Mouse (Mus musculus) MEL (cell line): Measurements from ENCODE around the gene Zfp64. TPM values are rescaled to one million over a fixed set of nuclear protein-coding genes. Genes with fewer than 3 reads are reported as not detected.

Source experiments
- DNase-seq: peaks from one replicate; pipeline ENCODE4 v3.0.0; 2011; ENCODE audit warnings: low read depth, low spot score
- H3K27ac ChIP-seq: 2 replicates; pipeline ENCODE4 v1.5.1; 2012; ENCODE audit warnings: low read depth, mild to moderate bottlenecking, control low read depth, low read length, moderate library complexity; ENCODE audit not compliant: control insufficient read depth
- H3K27me3 ChIP-seq, 2 experiments: fragments of 150-350 bp in 1 of 2; sonication (generic) in 1 of 2; 2 replicates each; pipeline ENCODE4 v1.6.1; 2012; ENCODE audit warnings: low read length in 2 of 2, mild to moderate bottlenecking in 2 of 2, improper control_type of control experiment in 1 of 2, moderate library complexity in 1 of 2; ENCODE audit not compliant: insufficient read depth in 2 of 2, control insufficient read depth in 1 of 2
- H3K36me3 ChIP-seq, 2 experiments: 2 replicates each; pipeline ENCODE4 v1.6.1; 2012 to 2014; ENCODE audit warnings: low read length in 2 of 2, improper control_type of control experiment in 1 of 2, inconsistent platforms in 1 of 2, mild to moderate bottlenecking in 1 of 2; ENCODE audit not compliant: insufficient read depth in 2 of 2, control insufficient read depth in 1 of 2
- H3K4me1 ChIP-seq, 2 experiments: fragments of 150-350 bp in 1 of 2; sonication (generic) in 1 of 2; 2 replicates each; pipeline ENCODE4 v1.6.1; 2012; ENCODE audit warnings: low read length in 2 of 2, improper control_type of control experiment in 1 of 2, mild to moderate bottlenecking in 1 of 2; ENCODE audit not compliant: insufficient read depth in 2 of 2, control insufficient read depth in 1 of 2
- H3K4me3 ChIP-seq, 2 experiments: fragments of 150-350 bp in 1 of 2; sonication (generic) in 1 of 2; 2 replicates each; pipeline ENCODE4 v1.5.1; 2012; ENCODE audit warnings: low read depth in 2 of 2, low read length in 2 of 2, mild to moderate bottlenecking in 2 of 2, moderate library complexity in 2 of 2, control low read depth in 1 of 2, improper control_type of control experiment in 1 of 2; ENCODE audit not compliant: control insufficient read depth in 1 of 2, insufficient read depth in 1 of 2
- H3K79me2 ChIP-seq: 2 replicates; pipeline ENCODE4 v1.6.1; 2012; ENCODE audit warnings: mild to moderate bottlenecking, low read length, moderate library complexity; ENCODE audit not compliant: control insufficient read depth, poor library complexity, insufficient read depth
- H3K9ac ChIP-seq: 2 replicates; pipeline ENCODE4 v1.6.1; 2012; ENCODE audit warnings: low read depth, mild to moderate bottlenecking, control low read depth, low read length, moderate library complexity; ENCODE audit not compliant: control insufficient read depth, poor library complexity, severe bottlenecking
- H3K9me3 ChIP-seq: fragments of 150-350 bp; sonication (generic); replicated peaks from 2 replicates; pipeline ENCODE4 v1.6.1; 2012; ENCODE audit warnings: mild to moderate bottlenecking, low read length, improper control_type of control experiment, moderate library complexity; ENCODE audit not compliant: insufficient read depth
- CHD1 ChIP-seq: IDR thresholded peaks from 2 replicates; pipeline ENCODE4 v1.6.1; 2012; ENCODE audit warnings: low read depth, mild to moderate bottlenecking, inconsistent platforms, low read length, improper control_type of control experiment
- CHD2 ChIP-seq: IDR thresholded peaks from 2 replicates; pipeline ENCODE4 v1.6.1; 2011; ENCODE audit warnings: low read length, improper control_type of control experiment
- CTCF ChIP-seq, 3 experiments: IDR thresholded peaks in 2 of 3; conservative IDR thresholded peaks in 1 of 3; 2 replicates each; pipeline ENCODE4 v1.5.1; 2011 to 2012; ENCODE audit warnings: low read length in 3 of 3, low read depth in 2 of 3, mild to moderate bottlenecking in 2 of 3, improper control_type of control experiment in 1 of 3, inconsistent platforms in 1 of 3, mixed read lengths in 1 of 3, moderate library complexity in 1 of 3; ENCODE audit not compliant: control insufficient read depth in 1 of 3, insufficient read depth in 1 of 3, poor library complexity in 1 of 3, severe bottlenecking in 1 of 3
- E2F4 ChIP-seq: IDR thresholded peaks from 2 replicates; pipeline ENCODE4 v1.6.1; 2011; ENCODE audit warnings: low read depth, low read length, improper control_type of control experiment, borderline replicate concordance
- ELF1 ChIP-seq: IDR thresholded peaks from 2 replicates; pipeline ENCODE4 v1.6.1; 2014; ENCODE audit warnings: low read depth, mild to moderate bottlenecking, inconsistent platforms, low read length, improper control_type of control experiment, moderate library complexity
- ETS1 ChIP-seq: IDR thresholded peaks from 2 replicates; pipeline ENCODE4 v1.6.1; 2012; ENCODE audit warnings: low read depth, mild to moderate bottlenecking, inconsistent platforms, low read length, improper control_type of control experiment, moderate library complexity
- GABPA ChIP-seq: IDR thresholded peaks from 2 replicates; pipeline ENCODE4 v1.6.1; 2012; ENCODE audit warnings: low read depth, mild to moderate bottlenecking, inconsistent platforms, low read length, improper control_type of control experiment, moderate library complexity
- GATA1 ChIP-seq: IDR thresholded peaks from 2 replicates; pipeline ENCODE4 v1.6.1; 2011; ENCODE audit warnings: low read depth, low read length, improper control_type of control experiment
- HCFC1 ChIP-seq: IDR thresholded peaks from 2 replicates; pipeline ENCODE4 v1.6.1; 2012; ENCODE audit warnings: low read depth, mild to moderate bottlenecking, inconsistent platforms, low read length, improper control_type of control experiment, moderate library complexity
- JUND ChIP-seq: IDR thresholded peaks from 2 replicates; pipeline ENCODE4 v1.6.1; 2011; ENCODE audit warnings: low read depth, mild to moderate bottlenecking, improper control_type of control experiment, low read length
- KAT2A ChIP-seq: conservative IDR thresholded peaks from 2 replicates; pipeline ENCODE4 v1.6.1; 2012; ENCODE audit warnings: low read depth, low read length, improper control_type of control experiment, inconsistent platforms
- MAFK ChIP-seq: IDR thresholded peaks from 2 replicates; pipeline ENCODE4 v1.6.1; 2011; ENCODE audit warnings: low read depth, mild to moderate bottlenecking, low read length, improper control_type of control experiment, borderline replicate concordance
- MAX ChIP-seq: IDR thresholded peaks from 2 replicates; pipeline ENCODE4 v1.6.1; 2011; ENCODE audit warnings: low read length, improper control_type of control experiment
- MAZ ChIP-seq: IDR thresholded peaks from 2 replicates; pipeline ENCODE4 v1.6.1; 2012; ENCODE audit warnings: low read depth, mild to moderate bottlenecking, inconsistent platforms, low read length, improper control_type of control experiment
- MXI1 ChIP-seq: IDR thresholded peaks from 2 replicates; pipeline ENCODE4 v1.6.1; 2011; ENCODE audit warnings: mild to moderate bottlenecking, low read depth, low read length, improper control_type of control experiment
- MYB ChIP-seq: IDR thresholded peaks from 2 replicates; pipeline ENCODE4 v1.6.1; 2011; ENCODE audit warnings: mild to moderate bottlenecking, low read depth, low read length, improper control_type of control experiment
- MYC ChIP-seq: IDR thresholded peaks from 2 replicates; pipeline ENCODE4 v1.6.1; 2011; ENCODE audit warnings: low read depth, mild to moderate bottlenecking, low read length, improper control_type of control experiment, moderate library complexity
- NELFE ChIP-seq: IDR thresholded peaks from 2 replicates; pipeline ENCODE4 v1.6.1; 2011; ENCODE audit warnings: low read depth, low read length, improper control_type of control experiment
- NRF1 ChIP-seq: IDR thresholded peaks from 2 replicates; pipeline ENCODE4 v1.6.1; 2014; ENCODE audit warnings: low read depth, mild to moderate bottlenecking, inconsistent platforms, low read length, improper control_type of control experiment, moderate library complexity; ENCODE audit not compliant: poor library complexity, insufficient read depth, severe bottlenecking
- POLR2A ChIP-seq, 2 experiments: IDR thresholded peaks; 2 replicates each; pipeline ENCODE4 v1.6.1; 2011 to 2012; ENCODE audit warnings: low read length in 2 of 2, mild to moderate bottlenecking in 2 of 2, control low read depth in 1 of 2, improper control_type of control experiment in 1 of 2, low read depth in 1 of 2, moderate library complexity in 1 of 2; ENCODE audit not compliant: control insufficient read depth in 1 of 2, insufficient read depth in 1 of 2, poor library complexity in 1 of 2
- POLR2AphosphoS2 ChIP-seq: IDR thresholded peaks from 2 replicates; pipeline ENCODE4 v1.6.1; 2011; ENCODE audit warnings: low read length, improper control_type of control experiment
- POLR2AphosphoS5 ChIP-seq: IDR thresholded peaks from 2 replicates; pipeline ENCODE4 v1.6.1; 2012; ENCODE audit warnings: low read depth, borderline replicate concordance, mild to moderate bottlenecking, inconsistent platforms, low read length, moderate library complexity, mixed read lengths
- RAD21 ChIP-seq: IDR thresholded peaks from 2 replicates; pipeline ENCODE4 v1.6.1; 2011; ENCODE audit warnings: mild to moderate bottlenecking, low read depth, low read length, improper control_type of control experiment
- RCOR1 ChIP-seq: IDR thresholded peaks from 2 replicates; pipeline ENCODE4 v1.6.1; 2012; ENCODE audit warnings: low read depth, mild to moderate bottlenecking, inconsistent platforms, low read length, improper control_type of control experiment
- SIN3A ChIP-seq: IDR thresholded peaks from 2 replicates; pipeline ENCODE4 v1.6.1; 2012; ENCODE audit warnings: low read length, improper control_type of control experiment, inconsistent platforms
- SMC3 ChIP-seq: IDR thresholded peaks from 2 replicates; pipeline ENCODE4 v1.6.1; 2011; ENCODE audit warnings: low read depth, low read length, improper control_type of control experiment
- TAL1 ChIP-seq: IDR thresholded peaks from 2 replicates; pipeline ENCODE4 v1.6.1; 2012; ENCODE audit warnings: mild to moderate bottlenecking, inconsistent platforms, low read length, moderate library complexity, mixed read lengths
- TBP ChIP-seq: IDR thresholded peaks from 2 replicates; pipeline ENCODE4 v1.8.0; 2011; ENCODE audit warnings: low read depth, low read length, improper control_type of control experiment
- TCF12 ChIP-seq: IDR thresholded peaks from 2 replicates; pipeline ENCODE4 v1.6.1; 2014; ENCODE audit warnings: low read depth, mild to moderate bottlenecking, inconsistent platforms, low read length, improper control_type of control experiment, moderate library complexity
- UBTF ChIP-seq: IDR thresholded peaks from 2 replicates; pipeline ENCODE4 v1.6.1; 2012; ENCODE audit warnings: low read depth, mild to moderate bottlenecking, inconsistent platforms, low read length, improper control_type of control experiment, moderate library complexity, borderline replicate concordance; ENCODE audit not compliant: insufficient read depth
- USF2 ChIP-seq, 2 experiments: IDR thresholded peaks; 2 replicates each; pipeline ENCODE4 v1.6.1; 2011 to 2012; ENCODE audit warnings: improper control_type of control experiment in 2 of 2, low read length in 2 of 2, borderline replicate concordance in 1 of 2, inconsistent platforms in 1 of 2, low read depth in 1 of 2, mild to moderate bottlenecking in 1 of 2; ENCODE audit not compliant: insufficient read depth in 1 of 2
- ZC3H11A ChIP-seq: IDR thresholded peaks from 2 replicates; pipeline ENCODE4 v1.6.1; 2012; ENCODE audit warnings: low read depth, mild to moderate bottlenecking, inconsistent platforms, low read length, improper control_type of control experiment
- ZKSCAN1 ChIP-seq: IDR thresholded peaks from 2 replicates; pipeline ENCODE4 v1.6.1; 2012; ENCODE audit warnings: low read depth, mild to moderate bottlenecking, inconsistent platforms, low read length, improper control_type of control experiment, moderate library complexity
- ZMIZ1 ChIP-seq: IDR thresholded peaks from 2 replicates; pipeline ENCODE4 v1.6.1; 2012; ENCODE audit warnings: low read depth, mild to moderate bottlenecking, inconsistent platforms, low read length, improper control_type of control experiment, moderate library complexity
- ZNF384 ChIP-seq: IDR thresholded peaks from 2 replicates; pipeline ENCODE4 v1.6.1; 2012; ENCODE audit warnings: low read depth, mild to moderate bottlenecking, inconsistent platforms, low read length, improper control_type of control experiment
- polyA plus RNA-seq, 2 experiments: library from polyadenylated mRNA; stranded (reverse) in 1 of 2; unstranded in 1 of 2; fragments of >175 nt in 1 of 2; fragments of >200 nt in 1 of 2; gene quantifications; 2 replicates each; pipeline versions ENCODE4 v1.2.1 to v1.2.4; 2012; ENCODE audit warnings: low replicate concordance in 2 of 2, low read depth in 1 of 2; ENCODE audit not compliant: insufficient read length in 2 of 2, insufficient read depth in 1 of 2, missing spikeins in 1 of 2
- total RNA-seq: library from RNA; depleted of rRNA; stranded (reverse); fragments of 300-350 nt; gene quantifications from 2 replicates; pipeline ENCODE4 v1.2.3, GENCODE M21; 2012; rRNA removed

Zfp64 gene
- total RNA-seq (22.4 and 24.7 TPM in 2 replicates), polyA plus RNA-seq (10 to 100 TPM in 1 of 2 experiments, not detected in 1; 35.8 TPM)

DNA sequence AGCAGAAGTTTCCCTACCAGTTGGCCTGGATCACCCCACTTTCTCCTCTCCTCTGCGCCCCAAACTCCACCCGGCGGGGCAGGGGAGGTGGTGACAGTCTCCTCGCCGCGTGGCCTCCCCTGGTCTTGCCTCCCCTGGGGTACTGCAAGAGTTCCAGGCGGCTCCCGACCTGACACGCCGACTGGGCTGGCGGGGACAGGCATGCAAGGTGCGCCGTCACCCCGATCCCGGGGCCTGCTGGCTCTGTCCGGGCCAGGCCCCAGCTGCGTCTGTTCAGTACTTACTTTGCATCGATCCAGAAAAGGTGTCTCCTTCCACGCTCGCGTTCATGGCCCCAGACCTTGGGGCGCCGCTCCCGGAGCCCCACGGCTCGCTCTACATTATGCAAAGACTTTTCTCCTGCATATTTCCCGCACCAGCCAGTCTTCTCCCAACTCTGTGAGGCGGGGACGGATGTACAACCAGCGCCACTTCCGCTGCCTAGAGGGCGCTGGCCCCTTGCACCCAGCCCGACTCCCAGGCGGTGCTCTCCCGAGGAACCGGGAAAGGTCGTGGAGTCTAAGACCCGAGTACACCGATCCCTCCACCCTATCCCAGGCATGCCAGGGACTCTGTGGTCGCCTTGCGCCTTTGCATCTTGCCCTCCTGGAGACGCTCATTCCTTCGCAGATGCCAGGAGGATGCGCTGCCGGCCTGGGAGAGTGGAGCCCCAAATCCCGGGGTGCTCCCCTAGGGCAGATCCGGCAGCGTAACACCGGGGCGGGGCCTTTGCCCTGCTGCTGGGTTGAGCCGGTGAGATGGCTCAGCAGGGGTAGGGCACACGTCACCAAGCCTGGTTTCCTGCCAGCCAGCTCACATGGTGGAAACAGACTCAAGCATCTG, at the start of gene Zfp64:
Gene Zfp64, minus strand, starts transcription at position 753 of the 882 bp plus-strand sequence.
- Histone ChIP-seq H3K79me2 (peaks cover 36% of the 10 kb centered on the region), H3K9me3 (no peaks in the 10 kb centered on the region), H3K9ac (peak within 1 kb of the TSS; percentile 90), H3K4me3 (peak within 1 kb of the TSS; percentile 86 to 90), H3K27ac (peak within 1 kb of the TSS; percentile 94), H3K27me3 (no peaks in the 10 kb centered on the region), H3K36me3 (peaks cover 0 to 2% of the 10 kb centered on the region in 2 experiments; a peak in 2 of 4 replicates), H3K4me1 (peaks cover 0 to 5% of the 10 kb centered on the region in 2 experiments; a peak in 1 of 4 replicates)
- peak; percentile 90 for DNase-seq
- TF ChIP-seq UBTF, result no peak
- no peak for TF ChIP-seq ZC3H11A
- TF ChIP-seq MYB, result no peak
- no peak for TF ChIP-seq KAT2A
- no peak for TF ChIP-seq USF2 (IDR thresholded peaks at IDR 0.05; ENCODE audit: borderline replicate concordance in 1 of 2, insufficient read depth in 1 of 2, low read depth in 1 of 2, low read length in 2 of 2)
- no peak; the same call in 1 of the 2 replicates for TF ChIP-seq GABPA
- no peak for TF ChIP-seq ETS1
- TF ChIP-seq ELF1, result peak; percentile 40; the same call in 1 of the 2 replicates
- no peak for TF ChIP-seq RCOR1
- 0 out of 2 replicates have a peak, but pooled peaks have one; percentile 22 for TF ChIP-seq ZMIZ1
- TF ChIP-seq MYC, result no peak; the same call in 1 of the 2 replicates
- no peak for TF ChIP-seq SMC3
- 0 out of 2 replicates have a peak, but pooled peaks have one; percentile 30 for TF ChIP-seq TBP
- TF ChIP-seq MXI1, result 0 out of 2 replicates have a peak, but pooled peaks have one; percentile 39
- TF ChIP-seq E2F4, result no peak
- peak; percentile 39 for TF ChIP-seq TCF12
- no peak for TF ChIP-seq CHD2
- TF ChIP-seq GATA1, result no peak
- TF ChIP-seq HCFC1, result peak; percentile 73
- TF ChIP-seq TAL1, result no peak
- peak; percentile 24; the same call in 1 of the 2 replicates for TF ChIP-seq MAZ
- TF ChIP-seq POLR2AphosphoS2, result peak; percentile 52; the same call in 1 of the 2 replicates
- TF ChIP-seq CTCF (IDR thresholded peaks at IDR 0.05 in 2 of 3, conservative IDR thresholded peaks at IDR 0.05 in 1 of 3; ENCODE audit: control insufficient read depth in 1 of 3, insufficient read depth in 1 of 3, low read depth in 2 of 3, low read length in 3 of 3, poor library complexity in 1 of 3, severe bottlenecking in 1 of 3), result peak; percentile 14 to 55 (median 43); a peak in 5 of 6 replicates
- TF ChIP-seq POLR2AphosphoS5, result no peak
- no peak for TF ChIP-seq JUND
- TF ChIP-seq CHD1, result 0 out of 2 replicates have a peak, but pooled peaks have one; percentile 58
- peak; percentile 65 for TF ChIP-seq NELFE
- no peak for TF ChIP-seq MAFK
- TF ChIP-seq NRF1, result no peak
- peak; percentile 47; the same call in 1 of the 2 replicates for TF ChIP-seq SIN3A
- no peak for TF ChIP-seq ZNF384
- no peak for TF ChIP-seq ZKSCAN1
- TF ChIP-seq RAD21, result no peak
- peak; percentile 61 to 66; a peak in 3 of 4 replicates for TF ChIP-seq POLR2A (IDR thresholded peaks at IDR 0.05; ENCODE audit: control insufficient read depth in 1 of 2, insufficient read depth in 1 of 2, low read depth in 1 of 2, low read length in 2 of 2, poor library complexity in 1 of 2)
- no peak for TF ChIP-seq MAX
